Mouse (Mus musculus) hindbrain, embryonic 14.5 days (tissue): ENCODE results near the gene Dnmt3b. TPM values are rescaled to one million over a fixed set of nuclear protein-coding genes. Genes with fewer than 3 reads are reported as not detected.

Experiments used
- ATAC-seq: fragments of 200-750 bp; cut with Nextera tagmentation; 2 replicates; pipeline ENCODE4 v1.8.0; 2017; ENCODE audit warnings: moderate number of reproducible peaks, mild to moderate bottlenecking, moderate TSS enrichment, moderate library complexity; ENCODE audit not compliant: low FRiP score
- DNase-seq: peaks from one replicate; pipeline ENCODE4 v3.0.0-alpha.2; 2015; ENCODE audit warnings: low spot score
- H3K27ac ChIP-seq: fragments of 300-500 bp; sonication (generic); 2 replicates; pipeline ENCODE4 v1.5.1; 2014; ENCODE audit warnings: mild to moderate bottlenecking, moderate library complexity
- H3K27me3 ChIP-seq: fragments of 300-500 bp; sonication (generic); 2 replicates; pipeline ENCODE4 v1.6.1; 2014; ENCODE audit warnings: mild to moderate bottlenecking, low read length, mixed read lengths; ENCODE audit not compliant: control insufficient read depth, insufficient read depth
- H3K36me3 ChIP-seq: fragments of 300-500 bp; sonication (generic); replicated peaks from 2 replicates; pipeline ENCODE4 v1.6.1; 2014; ENCODE audit not compliant: control insufficient read depth, insufficient read depth
- H3K4me1 ChIP-seq: fragments of 300-500 bp; sonication (generic); replicated peaks from 2 replicates; pipeline ENCODE4 v1.6.1; 2014; ENCODE audit warnings: antibody characterized with exemption, low read length, mixed read lengths; ENCODE audit not compliant: control insufficient read depth, insufficient read depth
- H3K4me2 ChIP-seq: fragments of 300-500 bp; sonication (generic); replicated peaks from 2 replicates; pipeline ENCODE4 v1.6.1; 2014; ENCODE audit warnings: mild to moderate bottlenecking, moderate library complexity
- H3K4me3 ChIP-seq: fragments of 300-500 bp; sonication (generic); replicated peaks from 2 replicates; pipeline ENCODE4 v1.5.1; 2014; ENCODE audit warnings: mild to moderate bottlenecking, low read length
- H3K9ac ChIP-seq: fragments of 300-500 bp; sonication (generic); 2 replicates; pipeline ENCODE4 v1.6.1; 2014
- H3K9me3 ChIP-seq: fragments of 300-500 bp; sonication (generic); 2 replicates; pipeline ENCODE4 v1.6.1; 2016; ENCODE audit warnings: low read length; ENCODE audit not compliant: control insufficient read depth
- WGBS: fragments of 180-500 bp; shearing (Covaris S2); extraction: QIAGEN DNeasy Blood & Tissue Kit; methylation state at CpG from one replicate; pipeline ENCODE4 v1.1.7; 2014; 5-methylcytosine and 5-hydroxymethylcytosine counted together
- polyA plus RNA-seq: library from polyadenylated mRNA; unstranded; fragments of >200 nt; fragmentation: Nextera tagmentation; extraction: Ambion mirVana; gene quantifications from 2 replicates; pipeline ENCODE4 v1.2.1, GENCODE M21; 2014

Dnmt3b gene
- polyA plus RNA-seq, 1 experiment from 2014 or later, result 4.2 TPM

DNA sequence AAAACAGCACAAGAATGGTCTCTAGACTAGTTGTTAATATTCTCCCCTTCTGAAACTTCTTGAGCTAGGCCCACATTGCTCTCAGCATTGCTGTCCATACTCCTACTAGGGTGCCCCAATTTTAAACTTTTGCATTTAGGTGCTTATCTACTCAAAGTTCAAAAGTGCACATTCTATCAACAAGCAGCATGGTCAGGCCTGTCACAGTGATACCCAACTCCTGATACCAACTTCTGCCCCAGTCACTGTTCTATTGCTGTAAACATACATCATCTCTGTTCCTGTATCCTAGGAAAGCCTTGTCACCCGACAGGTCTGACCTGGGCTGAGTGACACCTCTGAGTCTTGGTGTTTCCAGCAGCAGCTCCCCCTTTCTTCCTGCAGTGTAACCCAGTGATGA, 73.8 kb downstream of the Dnmt3b start:
- H3K4me1 ChIP-seq, result no peaks in the 10 kb centered on the region
- DNase-seq (no peak), ATAC-seq (no peak)
- H3K36me3 ChIP-seq, result no peaks in the 10 kb centered on the region
- H3K27ac ChIP-seq, result no peak overlapping the region
- no peaks in the 10 kb centered on the region for H3K27me3 ChIP-seq
- H3K9ac ChIP-seq, result no peak overlapping the region
- WGBS, result 83% methylated on average over 1 of the region's 1 CpGs
- H3K4me2 ChIP-seq, result no peak overlapping the region
- no peak overlapping the region for H3K4me3 ChIP-seq
- no peaks in the 10 kb centered on the region for H3K9me3 ChIP-seq

- Histone ChIP-seq H3K36me3 (no peaks in the 10 kb centered on the region), H3K4me1 (no peaks in the 10 kb centered on the region), H3K9me3 (no peaks in the 10 kb centered on the region), H3K4me3 (no peak overlapping the region), H3K27ac (no peak overlapping the region), H3K27me3 (no peaks in the 10 kb centered on the region), H3K4me2 (no peak overlapping the region), H3K9ac (no peak overlapping the region)
- WGBS, result 82% methylated on average over 2 of the region's 2 CpGs
- ATAC-seq (no peak), DNase-seq (no peak)
These were observed 75.2 kb downstream of the Dnmt3b start for GRCm38 (mm10) chr2:153724424-153724823.

- Histone ChIP-seq H3K4me3 (no peak overlapping the region), H3K9me3 (no peaks in the 10 kb centered on the region), H3K36me3 (no peaks in the 10 kb centered on the region), H3K9ac (no peak overlapping the region), H3K4me2 (no peak overlapping the region), H3K27ac (no peak overlapping the region), H3K4me1 (no peaks in the 10 kb centered on the region), H3K27me3 (no peaks in the 10 kb centered on the region)
- DNase-seq, result no peak
- no peak for ATAC-seq
- WGBS, result 62% methylated on average over 2 of the region's 2 CpGs
These were observed 75.6 kb downstream of the Dnmt3b start for GRCm38 (mm10) chr2:153724871-153725270.

- Histone ChIP-seq H3K4me3 (no peak overlapping the region), H3K9ac (no peak overlapping the region), H3K27me3 (no peaks in the 10 kb centered on the region), H3K4me2 (no peak overlapping the region), H3K27ac (no peak overlapping the region), H3K36me3 (no peaks in the 10 kb centered on the region), H3K4me1 (no peaks in the 10 kb centered on the region), H3K9me3 (no peaks in the 10 kb centered on the region)
- 78% methylated on average over 4 of the region's 4 CpGs for WGBS
- no peak for ATAC-seq
- DNase-seq, result no peak
These were observed 76.0 kb downstream of the Dnmt3b start for GRCm38 (mm10) chr2:153725291-153725690.

GRCm38 (mm10) chr2:153734033-153734432, 84.8 kb downstream of the Dnmt3b start:
- DNase-seq, result no peak
- Histone ChIP-seq H3K27ac (no peak overlapping the region), H3K4me2 (no peak overlapping the region), H3K4me1 (no peaks in the 10 kb centered on the region), H3K27me3 (no peaks in the 10 kb centered on the region), H3K4me3 (no peak overlapping the region), H3K36me3 (no peaks in the 10 kb centered on the region), H3K9ac (no peak overlapping the region), H3K9me3 (no peaks in the 10 kb centered on the region)
- 85% methylated on average over 4 of the region's 4 CpGs for WGBS
- no peak for ATAC-seq

Other genes with a start within 250 kb of the Dnmt3b start
- not detected in 2 replicates for gene 4930404H24Rik, start 156.7 kb upstream of the Dnmt3b start, polyA plus RNA-seq
- 44.8 and 49.8 TPM in 2 replicates for gene Nol4l, start 119.5 kb upstream of the Dnmt3b start, polyA plus RNA-seq
- 78.6 and 79.8 TPM in 2 replicates for gene Commd7, start 16.7 kb upstream of the Dnmt3b start, polyA plus RNA-seq
- gene Dnmt3c, start 47.2 kb downstream of the Dnmt3b start, polyA plus RNA-seq, result 0.12 and 0.14 TPM in 2 replicates
- gene Mapre1, start 91.8 kb downstream of the Dnmt3b start, polyA plus RNA-seq, result 394 and 421 TPM in 2 replicates
- not detected in 2 replicates for gene Efcab8, start 130.5 kb downstream of the Dnmt3b start, polyA plus RNA-seq
- gene Sun5, start 221.6 kb downstream of the Dnmt3b start, polyA plus RNA-seq, result not detected in 2 replicates
- not detected in 2 replicates for gene Bpifb2, start 225.6 kb downstream of the Dnmt3b start, polyA plus RNA-seq